Mouse (Mus musculus): ENCODE measurements around the gene Abhd16b.

Abhd16b gene

GRCm38 (mm10) chr2:181493156-181493927 is at the start of gene Abhd16b:
Abhd16b (plus strand) TSS chr2:181493206.
- DNase-seq (ENCODE audit: low spot score in 2 of 2) = no peak

GRCm38 (mm10) chr2:181452181-181452580 is 40.8 kb upstream of the Abhd16b start:
- DNase-seq (ENCODE audit: low spot score in 2 of 2) = no peak

- no peak for DNase-seq (ENCODE audit: low spot score in 2 of 2)
These were observed 39.7 kb upstream of the Abhd16b start for GRCm38 (mm10) chr2:181453274-181453673.

GRCm38 (mm10) chr2:181455899-181456298 is 37.1 kb upstream of the Abhd16b start:
- no peak for DNase-seq (ENCODE audit: low spot score in 2 of 2)

GRCm38 (mm10) chr2:181457831-181458230 is 35.2 kb upstream of the Abhd16b start:
- no peak for DNase-seq (ENCODE audit: low spot score in 2 of 2)

GRCm38 (mm10) chr2:181458411-181459152 is 34.4 kb upstream of the Abhd16b start:
- DNase-seq (ENCODE audit: low spot score in 2 of 2) = peak; percentile 68 to 77

GRCm38 (mm10) chr2:181459153-181459672 is 33.8 kb upstream of the Abhd16b start, which contains the start of gene Zbtb46:
Zbtb46 (minus strand) TSS chr2:181459426.
- DNase-seq (ENCODE audit: low spot score in 2 of 2) = peak; percentile 77 to 79

- peak; percentile 33 to 39 for DNase-seq (ENCODE audit: low spot score in 2 of 2)
These were observed 33.1 kb upstream of the Abhd16b start for GRCm38 (mm10) chr2:181459673-181460621.

GRCm38 (mm10) chr2:181461536-181462100 is 31.4 kb upstream of the Abhd16b start:
- DNase-seq (ENCODE audit: low spot score in 2 of 2) = no peak

- DNase-seq (ENCODE audit: low spot score in 2 of 2) = no peak
These were observed 30.4 kb upstream of the Abhd16b start for GRCm38 (mm10) chr2:181462604-181463003.

GRCm38 (mm10) chr2:181463008-181463738 is 29.8 kb upstream of the Abhd16b start:
- no peak for DNase-seq (ENCODE audit: low spot score in 2 of 2)

- DNase-seq (ENCODE audit: low spot score in 2 of 2) = no peak
These were observed 27.6 kb upstream of the Abhd16b start for GRCm38 (mm10) chr2:181465423-181465822.

GRCm38 (mm10) chr2:181470285-181470684 is 22.7 kb upstream of the Abhd16b start:
- no peak for DNase-seq (ENCODE audit: low spot score in 2 of 2)

- DNase-seq (ENCODE audit: low spot score in 2 of 2) = no peak
These were observed 21.8 kb upstream of the Abhd16b start for GRCm38 (mm10) chr2:181471246-181471645.

- no peak for DNase-seq (ENCODE audit: low spot score in 2 of 2)
These were observed 20.7 kb upstream of the Abhd16b start for GRCm38 (mm10) chr2:181472256-181472827.

GRCm38 (mm10) chr2:181483120-181483519 is 9.9 kb upstream of the Abhd16b start:
- DNase-seq (ENCODE audit: low spot score in 2 of 2) = no peak

GRCm38 (mm10) chr2:181483562-181484318 is 9.3 kb upstream of the Abhd16b start:
- DNase-seq (ENCODE audit: low spot score in 2 of 2) = peak; percentile 84 to 89

- no peak for DNase-seq (ENCODE audit: low spot score in 2 of 2)
These were observed 8.4 kb upstream of the Abhd16b start for GRCm38 (mm10) chr2:181484456-181485233.

GRCm38 (mm10) chr2:181485741-181486140 is 7.3 kb upstream of the Abhd16b start:
- DNase-seq (ENCODE audit: low spot score in 2 of 2) = no peak

All from natural killer cell, adult 2 months (primary cell).